Mouse (Mus musculus): ENCODE data around the gene Zfp36l3. TPM values are rescaled to one million over a fixed set of nuclear protein-coding genes. Genes with fewer than 3 reads are reported as not detected.

The Zfp36l3 gene
- total RNA-seq (2023) = not detected

DNA sequence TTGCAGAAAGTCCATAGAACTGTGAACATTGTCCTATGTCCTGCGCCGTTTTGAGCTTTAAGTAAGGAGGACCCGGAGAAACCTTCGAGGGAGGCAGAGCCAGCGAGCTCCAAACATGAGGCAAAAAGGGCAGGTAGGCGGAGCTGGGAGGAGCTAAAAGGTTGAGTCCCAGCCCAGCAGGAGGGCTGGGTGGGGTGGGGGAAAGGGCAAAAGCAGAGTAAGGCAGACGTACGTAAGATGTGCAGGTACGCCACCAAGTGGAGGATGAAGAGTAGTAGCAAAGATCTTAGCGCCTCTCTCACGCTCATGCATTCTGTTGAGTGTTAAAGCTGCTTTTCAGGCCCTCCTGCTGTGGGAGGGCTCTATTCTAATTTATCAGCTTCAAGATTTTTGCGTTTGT is at the start of gene Zfp36l3:
TSS of gene Zfp36l3 (minus strand) at position 119 of the 400 bp plus-strand sequence.

DNA sequence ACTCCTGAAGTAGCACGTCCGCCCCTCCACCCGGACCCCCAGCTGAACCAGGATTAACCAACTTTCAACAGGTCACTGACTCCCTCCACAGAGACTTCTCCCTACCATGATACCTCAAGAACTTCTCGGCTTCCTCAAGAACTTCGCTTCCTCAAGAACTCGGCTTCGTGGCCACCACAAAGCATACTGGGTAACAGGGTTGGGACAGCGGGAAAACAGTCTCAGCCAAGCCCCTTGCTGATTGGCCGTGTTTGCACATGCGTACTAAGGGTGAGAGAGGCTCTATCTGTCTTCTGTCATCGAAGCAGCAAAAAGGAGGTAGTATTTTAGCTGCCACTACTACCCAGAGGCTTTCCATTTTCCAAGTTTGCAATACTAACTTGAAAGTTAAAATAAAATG is 21.3 kb upstream of the Zfp36l3 start, which contains the start of gene Xlr:
TSS of gene Xlr (minus strand) at position 188 of the 400 bp plus-strand sequence.

DNA sequence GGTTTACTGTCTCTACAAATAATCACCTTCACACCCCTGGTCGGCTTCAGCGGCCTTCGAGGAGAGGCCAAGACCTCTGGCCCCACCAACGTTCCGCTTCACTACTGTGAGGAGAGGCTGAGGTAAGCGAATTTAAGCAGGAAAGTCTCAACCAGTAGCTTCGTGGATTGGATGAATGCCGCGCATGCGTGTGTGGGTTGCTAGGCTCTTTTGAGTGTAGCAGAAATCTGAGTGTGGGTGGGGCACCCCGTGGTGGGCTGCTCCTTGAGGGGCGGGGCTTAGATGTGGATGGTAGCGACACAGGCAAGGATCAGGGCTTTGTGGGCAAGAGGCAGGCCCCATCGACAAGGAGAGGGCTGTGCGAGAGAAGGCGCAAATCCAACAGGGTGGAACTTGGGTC is 18.5 kb downstream of the Zfp36l3 start, which contains the start of gene 1700013H16Rik:
TSS of gene 1700013H16Rik (minus strand) at position 96 of the 400 bp plus-strand sequence.

DNA sequence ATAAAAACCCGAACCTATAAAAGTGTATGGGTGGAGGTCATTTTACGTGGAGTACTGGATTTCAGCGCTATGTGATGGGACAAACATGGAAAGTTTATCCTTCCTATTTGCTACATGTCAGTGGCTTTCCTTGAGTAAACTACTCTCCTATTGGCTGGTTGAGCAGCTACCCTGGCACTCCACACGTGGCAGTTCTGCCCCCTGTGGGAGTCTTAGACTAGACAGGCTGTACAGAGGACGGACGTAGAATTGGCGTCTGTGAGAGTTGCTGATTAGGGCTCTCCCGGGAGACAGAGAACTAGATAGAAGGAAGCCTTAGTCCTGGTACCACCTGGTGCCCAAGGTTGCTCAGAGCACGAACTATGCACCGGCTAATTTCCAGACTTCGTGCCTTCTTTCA is 51.6 kb downstream of the Zfp36l3 start, which contains the start of gene 4930502E18Rik:
TSS of gene 4930502E18Rik (plus strand) at position 231 of the 400 bp plus-strand sequence.

Other genes with a start within 250 kb of the Zfp36l3 start
- gene Rtl8c, start 168.4 kb downstream of the Zfp36l3 start, total RNA-seq (2023) = not detected
- gene Gm14597, start 167.4 kb downstream of the Zfp36l3 start, total RNA-seq (2023) = not detected
- 10 to 100 TPM in 1 of 2 experiments, 1 to 10 TPM in 1; 8.4 to 11.0 TPM for gene Rtl8a, start 132.7 kb downstream of the Zfp36l3 start, total RNA-seq (2023)
- gene Rtl8b, start 106.0 kb downstream of the Zfp36l3 start, total RNA-seq (2023) = 10 to 100 TPM in 1 of 2 experiments, 1 to 10 TPM in 1; 8.2 to 13.0 TPM
- not detected for gene 4930502E18Rik, start 51.6 kb downstream of the Zfp36l3 start, total RNA-seq (2023)
- not detected for gene 1700013H16Rik, start 18.6 kb downstream of the Zfp36l3 start, total RNA-seq (2023)
- 1 to 10 TPM in 1 of 2 experiments, under 1 TPM in 1; 0.87 to 1.9 TPM for gene Xlr, start 21.3 kb upstream of the Zfp36l3 start, total RNA-seq (2023)